Mouse (Mus musculus): Measurements from ENCODE around the gene Vps53. TPM values are rescaled to one million over a fixed set of nuclear protein-coding genes. Genes with fewer than 3 reads are reported as not detected.

Gene Vps53
- polyA plus RNA-seq, 1 experiment = 64.3 TPM

GRCm38 (mm10) chr11:76044468-76044867, 135.0 kb downstream of the Vps53 start:
- H3K4me3 ChIP-seq (replicated peaks; ENCODE audit: insufficient read depth, low read depth, low read length) = no peak overlapping the region
- 39% methylated on average over 6 of the region's 6 CpGs for WGBS
- no peak overlapping the region for H3K27ac ChIP-seq (ENCODE audit: insufficient read depth, low read length)
- TF ChIP-seq CTCF (IDR thresholded peaks at IDR 0.05; ENCODE audit: borderline replicate concordance, insufficient read depth, low read depth, low read length) = no peak
- TF ChIP-seq POLR2A (IDR thresholded peaks at IDR 0.05; ENCODE audit: borderline replicate concordance, insufficient read depth, low read length) = no peak
- no peaks in the 10 kb centered on the region for H3K27me3 ChIP-seq (ENCODE audit: control insufficient read depth, insufficient read depth, low read length)
- H3K4me1 ChIP-seq (ENCODE audit: control insufficient read depth, insufficient read depth, low read length) = peaks cover 33% of the 10 kb centered on the region
- no peak for DNase-seq

GRCm38 (mm10) chr11:76042882-76043281, 136.6 kb downstream of the Vps53 start:
- 39% methylated on average over 5 of the region's 5 CpGs for WGBS
- H3K4me1 ChIP-seq (ENCODE audit: control insufficient read depth, insufficient read depth, low read length) = peaks cover 44% of the 10 kb centered on the region
- H3K27me3 ChIP-seq (ENCODE audit: control insufficient read depth, insufficient read depth, low read length) = no peaks in the 10 kb centered on the region
- DNase-seq = peak in 1 of 2 experiments; percentile 48
- no peak for TF ChIP-seq CTCF (IDR thresholded peaks at IDR 0.05; ENCODE audit: borderline replicate concordance, insufficient read depth, low read depth, low read length)
- no peak for TF ChIP-seq POLR2A (IDR thresholded peaks at IDR 0.05; ENCODE audit: borderline replicate concordance, insufficient read depth, low read length)
- no peak overlapping the region for H3K4me3 ChIP-seq (replicated peaks; ENCODE audit: insufficient read depth, low read depth, low read length)
- H3K27ac ChIP-seq (ENCODE audit: insufficient read depth, low read length) = no peak overlapping the region

- peaks cover 50% of the 10 kb centered on the region for H3K4me1 ChIP-seq (ENCODE audit: control insufficient read depth, insufficient read depth, low read length)
- H3K27me3 ChIP-seq (ENCODE audit: control insufficient read depth, insufficient read depth, low read length) = no peaks in the 10 kb centered on the region
- TF ChIP-seq CTCF (IDR thresholded peaks at IDR 0.05; ENCODE audit: borderline replicate concordance, insufficient read depth, low read depth, low read length) (no peak), POLR2A (IDR thresholded peaks at IDR 0.05; ENCODE audit: borderline replicate concordance, insufficient read depth, low read length) (no peak)
- no peak for DNase-seq
- H3K27ac ChIP-seq (ENCODE audit: insufficient read depth, low read length) = no peak overlapping the region; the same call in 1 of the 2 replicates
- no peak overlapping the region for H3K4me3 ChIP-seq (replicated peaks; ENCODE audit: insufficient read depth, low read depth, low read length)
- WGBS = 81% methylated on average over 10 of the region's 10 CpGs
Observed at GRCm38 (mm10) chr11:76042041-76042638, 137.3 kb downstream of the Vps53 start.

- Histone ChIP-seq H3K4me3 (replicated peaks; ENCODE audit: insufficient read depth, low read depth, low read length) (no peak overlapping the region), H3K27ac (ENCODE audit: insufficient read depth, low read length) (0 out of 2 replicates have a peak overlapping the region, but pooled peaks have one; percentile 34), H3K4me1 (ENCODE audit: control insufficient read depth, insufficient read depth, low read length) (peaks cover 48% of the 10 kb centered on the region), H3K27me3 (ENCODE audit: control insufficient read depth, insufficient read depth, low read length) (no peaks in the 10 kb centered on the region)
- peak in 1 of 2 experiments; percentile 59 for DNase-seq
- 32% methylated on average over 4 of the region's 4 CpGs for WGBS
- TF ChIP-seq POLR2A (IDR thresholded peaks at IDR 0.05; ENCODE audit: borderline replicate concordance, insufficient read depth, low read length) (no peak), CTCF (IDR thresholded peaks at IDR 0.05; ENCODE audit: borderline replicate concordance, insufficient read depth, low read depth, low read length) (no peak)
Observed at GRCm38 (mm10) chr11:76040761-76041376, 138.6 kb downstream of the Vps53 start.

GRCm38 (mm10) chr11:76040106-76040505, 139.3 kb downstream of the Vps53 start:
- DNase-seq = no peak
- TF ChIP-seq CTCF (IDR thresholded peaks at IDR 0.05; ENCODE audit: borderline replicate concordance, insufficient read depth, low read depth, low read length) (no peak), POLR2A (IDR thresholded peaks at IDR 0.05; ENCODE audit: borderline replicate concordance, insufficient read depth, low read length) (no peak)
- H3K4me1 ChIP-seq (ENCODE audit: control insufficient read depth, insufficient read depth, low read length) = peaks cover 52% of the 10 kb centered on the region
- H3K27me3 ChIP-seq (ENCODE audit: control insufficient read depth, insufficient read depth, low read length) = no peaks in the 10 kb centered on the region
- 91% methylated on average over 8 of the region's 8 CpGs for WGBS
- no peak overlapping the region for H3K4me3 ChIP-seq (replicated peaks; ENCODE audit: insufficient read depth, low read depth, low read length)
- H3K27ac ChIP-seq (ENCODE audit: insufficient read depth, low read length) = peak overlapping the region; percentile 62; the same call in 1 of the 2 replicates

- H3K4me1 ChIP-seq (ENCODE audit: control insufficient read depth, insufficient read depth, low read length) = peaks cover 54% of the 10 kb centered on the region
- 39% methylated on average over 3 of the region's 3 CpGs for WGBS
- peak; percentile 76 to 92 for DNase-seq
- TF ChIP-seq POLR2A (IDR thresholded peaks at IDR 0.05; ENCODE audit: borderline replicate concordance, insufficient read depth, low read length) (no peak), CTCF (IDR thresholded peaks at IDR 0.05; ENCODE audit: borderline replicate concordance, insufficient read depth, low read depth, low read length) (no peak)
- no peaks in the 10 kb centered on the region for H3K27me3 ChIP-seq (ENCODE audit: control insufficient read depth, insufficient read depth, low read length)
- H3K27ac ChIP-seq (ENCODE audit: insufficient read depth, low read length) = peak overlapping the region; percentile 62; the same call in 1 of the 2 replicates
- H3K4me3 ChIP-seq (replicated peaks; ENCODE audit: insufficient read depth, low read depth, low read length) = no peak overlapping the region
Observed at GRCm38 (mm10) chr11:76039271-76040053, 140.0 kb downstream of the Vps53 start.

- Histone ChIP-seq H3K27ac (ENCODE audit: insufficient read depth, low read length) (peak overlapping the region; percentile 27; the same call in 1 of the 2 replicates), H3K4me3 (replicated peaks; ENCODE audit: insufficient read depth, low read depth, low read length) (no peak overlapping the region), H3K4me1 (ENCODE audit: control insufficient read depth, insufficient read depth, low read length) (peaks cover 51% of the 10 kb centered on the region), H3K27me3 (ENCODE audit: control insufficient read depth, insufficient read depth, low read length) (no peaks in the 10 kb centered on the region)
- WGBS = 63% methylated on average over 6 of the region's 6 CpGs
- no peak for DNase-seq
- TF ChIP-seq POLR2A (IDR thresholded peaks at IDR 0.05; ENCODE audit: borderline replicate concordance, insufficient read depth, low read length) = no peak
- TF ChIP-seq CTCF (IDR thresholded peaks at IDR 0.05; ENCODE audit: borderline replicate concordance, insufficient read depth, low read depth, low read length) = no peak
Observed at GRCm38 (mm10) chr11:76037581-76038294, 141.7 kb downstream of the Vps53 start.
